Mouse (Mus musculus) kidney, postnatal 4 days (tissue): Measurements from ENCODE around the gene Glo1.
A peak's percentile ranks its signal among the peaks of the same experiment; 100 is the strongest.

Experiments
- DNase-seq, 2 experiments: peaks; one replicate each; pipeline ENCODE4 v3.0.0; 2021; ENCODE audit warnings: mixed read lengths in 2 of 2

The Glo1 gene

GRCm38 (mm10) chr17:30612075-30612859, 14.4 kb downstream of the Glo1 start:
- peak; percentile 100 for DNase-seq

GRCm38 (mm10) chr17:30611221-30612074, 15.2 kb downstream of the Glo1 start:
- DNase-seq, result no peak

GRCm38 (mm10) chr17:30610739-30611138, 15.9 kb downstream of the Glo1 start:
- DNase-seq, result no peak

- DNase-seq, result no peak
Measured at GRCm38 (mm10) chr17:30609980-30610307, 16.7 kb downstream of the Glo1 start.

- peak; percentile 76 to 80 for DNase-seq
Measured at GRCm38 (mm10) chr17:30609305-30609979, 17.2 kb downstream of the Glo1 start.

GRCm38 (mm10) chr17:30607909-30608495, 18.7 kb downstream of the Glo1 start:
- DNase-seq, result peak in 1 of 2 experiments; percentile 29

- DNase-seq, result no peak
Measured at GRCm38 (mm10) chr17:30607330-30607729, 19.3 kb downstream of the Glo1 start.

GRCm38 (mm10) chr17:30606634-30607081, 20.0 kb downstream of the Glo1 start:
- no peak for DNase-seq

- DNase-seq, result no peak
Measured at GRCm38 (mm10) chr17:30606206-30606605, 20.5 kb downstream of the Glo1 start.

GRCm38 (mm10) chr17:30605001-30605400, 21.7 kb downstream of the Glo1 start:
- no peak for DNase-seq

GRCm38 (mm10) chr17:30604296-30604695, 22.4 kb downstream of the Glo1 start:
- peak in 1 of 2 experiments; percentile 37 for DNase-seq

- no peak for DNase-seq
Measured at GRCm38 (mm10) chr17:30602175-30602574, 24.5 kb downstream of the Glo1 start.

- no peak for DNase-seq
Measured at GRCm38 (mm10) chr17:30598300-30598699, 28.4 kb downstream of the Glo1 start.

- no peak for DNase-seq
Measured at GRCm38 (mm10) chr17:30597786-30598185, 28.9 kb downstream of the Glo1 start.

GRCm38 (mm10) chr17:30594846-30595245, 31.8 kb downstream of the Glo1 start:
- no peak for DNase-seq

GRCm38 (mm10) chr17:30594407-30594806, 32.3 kb downstream of the Glo1 start:
- DNase-seq, result no peak

GRCm38 (mm10) chr17:30590417-30591198, 36.1 kb downstream of the Glo1 start:
- peak; percentile 76 to 82 for DNase-seq

GRCm38 (mm10) chr17:30583258-30584001, 43.2 kb downstream of the Glo1 start:
- no peak for DNase-seq

- no peak for DNase-seq
Measured at GRCm38 (mm10) chr17:30582313-30582712, 44.4 kb downstream of the Glo1 start.

GRCm38 (mm10) chr17:30581201-30581600, 45.5 kb downstream of the Glo1 start:
- no peak for DNase-seq

GRCm38 (mm10) chr17:30580781-30581180, 45.9 kb downstream of the Glo1 start:
- no peak for DNase-seq
